Mouse (Mus musculus) G1E (cell line): ENCODE results near the gene Kbtbd12. TPM values are rescaled to one million over a fixed set of nuclear protein-coding genes. Genes with fewer than 3 reads are reported as not detected.

Experiments
- ATAC-seq: 2 replicates; pipeline ENCODE4 v1.8.0; 2016; ENCODE audit warnings: mild to moderate bottlenecking; ENCODE audit not compliant: insufficient number of reproducible peaks, poor library complexity, low FRiP score, severe bottlenecking; ENCODE audit errors: extremely low read depth
- DNase-seq: peaks from one replicate; pipeline ENCODE4 v3.0.0; 2012; ENCODE audit warnings: low spot score
- H3K27me3 ChIP-seq: 2 replicates; pipeline ENCODE4 v1.6.1; 2012; ENCODE audit warnings: mild to moderate bottlenecking, low read length, inconsistent platforms; ENCODE audit not compliant: insufficient read depth
- H3K36me3 ChIP-seq: replicated peaks from 2 replicates; pipeline ENCODE3; 2012; ENCODE audit warnings: mild to moderate bottlenecking, inconsistent platforms
- H3K4me1 ChIP-seq: 2 replicates; pipeline ENCODE4 v1.6.1; 2012; ENCODE audit warnings: low read depth, low read length, inconsistent platforms, mixed read lengths; ENCODE audit not compliant: insufficient read depth
- H3K4me3 ChIP-seq: 2 replicates; pipeline ENCODE4 v1.5.1; 2012; ENCODE audit warnings: low read depth, mild to moderate bottlenecking, inconsistent platforms, low read length, moderate library complexity, mixed read lengths
- H3K9me3 ChIP-seq: replicated peaks from 2 replicates; pipeline ENCODE4 v1.6.1; 2012; ENCODE audit warnings: inconsistent platforms
- CTCF ChIP-seq: IDR thresholded peaks from 2 replicates; pipeline ENCODE4 v1.5.1; 2012; ENCODE audit warnings: low read depth, low read length, inconsistent platforms, mixed read lengths
- GATA1 ChIP-seq: IDR thresholded peaks from 2 replicates; pipeline ENCODE4 v1.6.1; 2012; ENCODE audit warnings: borderline replicate concordance, low read length, inconsistent platforms, mixed read lengths
- GATA2 ChIP-seq: IDR thresholded peaks from 2 replicates; pipeline ENCODE4 v1.6.1; 2012; ENCODE audit warnings: low read depth, low read length, inconsistent platforms, borderline replicate concordance
- POLR2AphosphoS5 ChIP-seq: IDR thresholded peaks from 2 replicates; pipeline ENCODE4 v1.6.1; 2012; ENCODE audit warnings: low read depth, low read length, inconsistent platforms; ENCODE audit not compliant: insufficient replicate concordance
- TAL1 ChIP-seq: conservative IDR thresholded peaks from 2 replicates; pipeline ENCODE4 v1.6.1; 2012; ENCODE audit warnings: low read depth, low read length, inconsistent platforms, mixed read lengths
- polyA plus RNA-seq: library from polyadenylated mRNA; stranded (reverse); fragments of >175 nt; gene quantifications from 2 replicates; pipeline ENCODE4 v1.2.3, GENCODE M21; 2012
- total RNA-seq, 2 experiments: library from RNA; stranded (forward) in 1 of 2; stranded (reverse) in 1 of 2; fragments of 200-1000 nt in 1 of 2; fragments of >200 nt in 1 of 2; fragmentation: Nextera tagmentation in 1 of 2; gene quantifications; 2 replicates each; pipeline ENCODE4 v1.2.3; 2014 to 2017

Kbtbd12 gene
- total and polyA plus RNA-seq, 3 experiments = 0.27 TPM; not detected in 2

GRCm38 (mm10) chr6:88662284-88662683, 24.5 kb upstream of the Kbtbd12 start:
- Histone ChIP-seq H3K27me3 (peaks cover 27% of the 10 kb centered on the region), H3K9me3 (no peaks in the 10 kb centered on the region), H3K4me1 (no peaks in the 10 kb centered on the region; the same call in 1 of the 2 replicates), H3K36me3 (no peaks in the 10 kb centered on the region), H3K4me3 (no peak overlapping the region)
- DNase-seq = no peak
- TF ChIP-seq TAL1 (no peak), CTCF (no peak), POLR2AphosphoS5 (no peak), GATA1 (no peak), GATA2 (no peak)
- ATAC-seq = no peak

- Histone ChIP-seq H3K4me1 (no peaks in the 10 kb centered on the region; the same call in 1 of the 2 replicates), H3K27me3 (peaks cover 27% of the 10 kb centered on the region), H3K36me3 (no peaks in the 10 kb centered on the region), H3K4me3 (no peak overlapping the region), H3K9me3 (no peaks in the 10 kb centered on the region)
- DNase-seq (no peak), ATAC-seq (no peak)
- no peak for TF ChIP-seq GATA1
- no peak for TF ChIP-seq GATA2
- no peak for TF ChIP-seq TAL1
- no peak for TF ChIP-seq CTCF
- TF ChIP-seq POLR2AphosphoS5 = no peak
Observed at GRCm38 (mm10) chr6:88661696-88662095, 23.9 kb upstream of the Kbtbd12 start.

DNA sequence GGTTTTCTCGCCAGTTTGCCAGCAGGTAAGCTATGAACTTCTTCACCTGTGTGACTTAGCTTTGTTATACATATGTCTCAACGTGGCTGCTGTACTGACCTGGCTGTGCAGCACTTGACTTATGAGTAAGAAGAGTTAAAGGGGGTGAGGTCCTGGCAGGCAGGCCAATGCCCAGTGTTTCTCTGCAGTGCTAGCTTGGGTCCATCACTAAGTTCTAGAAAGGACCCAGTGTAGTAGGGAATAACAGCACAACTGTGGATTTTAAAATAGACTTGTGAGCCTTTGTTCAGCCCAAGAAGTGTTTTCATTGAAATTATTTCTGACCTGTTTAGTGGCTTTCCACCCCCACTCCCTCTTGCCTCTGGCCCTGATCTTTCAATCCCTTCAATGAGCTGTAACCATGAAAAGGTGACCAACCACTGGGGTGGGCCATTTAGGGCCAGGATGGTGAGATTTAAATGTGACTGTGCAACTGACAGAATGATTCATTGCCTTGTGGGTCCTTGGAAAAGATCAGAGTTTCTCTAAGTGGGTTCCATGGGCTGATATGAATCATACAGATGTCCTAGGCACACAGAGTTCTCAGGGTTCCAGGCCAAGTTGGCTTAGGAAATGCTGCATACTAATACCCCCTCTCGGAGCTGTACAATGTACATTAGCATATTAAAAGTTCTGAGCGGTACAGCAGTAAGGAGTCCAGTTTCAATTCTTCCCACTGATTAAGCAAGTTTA, 10.0 kb upstream of the Kbtbd12 start:
- H3K4me3 ChIP-seq = no peak overlapping the region
- H3K4me1 ChIP-seq = peaks cover 26% of the 10 kb centered on the region
- H3K36me3 ChIP-seq = no peaks in the 10 kb centered on the region
- no peak for TF ChIP-seq CTCF
- TF ChIP-seq GATA1 = no peak
- no peak for TF ChIP-seq GATA2
- TF ChIP-seq TAL1 = no peak
- TF ChIP-seq POLR2AphosphoS5 = no peak
- DNase-seq = no peak
- H3K9me3 ChIP-seq = no peaks in the 10 kb centered on the region
- H3K27me3 ChIP-seq = peaks cover 5% of the 10 kb centered on the region
- no peak for ATAC-seq

- Histone ChIP-seq H3K4me3 (no peak overlapping the region), H3K36me3 (no peaks in the 10 kb centered on the region), H3K4me1 (peaks cover 27% of the 10 kb centered on the region), H3K27me3 (peaks cover under 1% of the 10 kb centered on the region), H3K9me3 (no peaks in the 10 kb centered on the region)
- TF ChIP-seq GATA1 (no peak), TAL1 (no peak), CTCF (no peak), POLR2AphosphoS5 (no peak), GATA2 (no peak)
- no peak for DNase-seq
- ATAC-seq = no peak
Observed at GRCm38 (mm10) chr6:88644786-88645185, 7.0 kb upstream of the Kbtbd12 start.

- no peaks in the 10 kb centered on the region for H3K36me3 ChIP-seq
- DNase-seq (no peak), ATAC-seq (no peak)
- peaks cover 46% of the 10 kb centered on the region for H3K4me1 ChIP-seq
- H3K27me3 ChIP-seq = no peaks in the 10 kb centered on the region
- peaks cover 11% of the 10 kb centered on the region for H3K9me3 ChIP-seq
- no peak overlapping the region for H3K4me3 ChIP-seq
- no peak for TF ChIP-seq GATA1
- no peak for TF ChIP-seq CTCF
- no peak for TF ChIP-seq GATA2
- TF ChIP-seq POLR2AphosphoS5 = no peak
- no peak for TF ChIP-seq TAL1
Observed at GRCm38 (mm10) chr6:88641346-88641920, 3.7 kb upstream of the Kbtbd12 start.

DNA sequence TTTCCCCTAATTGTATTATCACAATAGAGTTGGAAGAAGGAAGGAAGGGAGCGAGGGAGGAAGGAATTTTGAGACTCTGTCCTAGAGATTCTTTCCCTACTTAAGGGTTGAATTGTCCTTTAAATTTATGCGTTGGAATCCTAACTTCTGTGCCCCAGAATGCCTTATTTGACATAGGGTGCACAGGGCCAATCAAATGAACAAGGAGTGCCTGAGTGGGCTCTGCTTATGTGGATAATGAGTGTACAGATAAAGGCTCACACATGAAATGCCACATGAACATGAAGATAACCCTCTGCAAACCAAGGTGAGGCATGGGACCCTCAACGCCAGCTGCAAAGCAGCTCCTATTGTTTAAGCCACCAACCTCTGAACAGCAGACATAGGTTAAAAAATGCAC, 2.6 kb upstream of the Kbtbd12 start:
- DNase-seq = no peak
- Histone ChIP-seq H3K36me3 (no peaks in the 10 kb centered on the region), H3K4me3 (no peak overlapping the region), H3K4me1 (peaks cover 52% of the 10 kb centered on the region), H3K27me3 (no peaks in the 10 kb centered on the region), H3K9me3 (peaks cover 13% of the 10 kb centered on the region)
- no peak for TF ChIP-seq GATA2
- no peak for TF ChIP-seq GATA1
- no peak for TF ChIP-seq TAL1
- no peak for TF ChIP-seq POLR2AphosphoS5
- TF ChIP-seq CTCF = no peak
- ATAC-seq = no peak
